Mouse (Mus musculus) embryo, embryonic 11 days (tissue): ENCODE measurements at regions not wholly inside any gene's neighbourhood (a gene's known extent, or its start where the extent isn't known, plus 50 kb on each side); places are given as distances from the start of the nearest gene placed in this dataset.

Experiments used
- DNase-seq: peaks from one replicate; pipeline ENCODE4 v3.0.0-alpha.2; 2015

GRCm38 (mm10) chr15:31673038-31673437, 71.4 kb downstream of the Fam173b start:
- DNase-seq: peak; percentile 61

DNA sequence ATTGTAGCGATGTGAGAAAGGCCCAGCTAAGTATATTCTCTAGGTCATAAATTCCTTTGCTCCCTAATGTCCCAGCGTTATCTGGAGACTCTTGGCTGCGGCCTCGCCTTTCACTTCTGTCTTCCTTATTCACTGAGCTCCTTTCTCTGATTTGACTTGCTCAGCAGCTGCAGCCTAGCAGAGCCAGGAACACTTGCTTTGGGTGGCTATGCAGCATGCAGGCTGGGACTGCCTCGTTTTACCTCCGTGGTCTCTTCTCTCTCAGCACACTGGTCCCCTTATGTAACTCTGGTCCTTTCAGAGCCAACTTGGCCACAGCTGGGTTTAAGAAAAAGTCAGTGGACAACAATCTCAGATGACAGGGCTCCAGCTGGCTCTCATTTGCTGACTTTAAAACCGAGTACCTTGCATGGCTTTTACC, 75.1 kb downstream of the Fam173b start:
- DNase-seq: no peak

GRCm38 (mm10) chr15:31693109-31693508, 91.5 kb downstream of the Fam173b start:
- DNase-seq: no peak

DNA sequence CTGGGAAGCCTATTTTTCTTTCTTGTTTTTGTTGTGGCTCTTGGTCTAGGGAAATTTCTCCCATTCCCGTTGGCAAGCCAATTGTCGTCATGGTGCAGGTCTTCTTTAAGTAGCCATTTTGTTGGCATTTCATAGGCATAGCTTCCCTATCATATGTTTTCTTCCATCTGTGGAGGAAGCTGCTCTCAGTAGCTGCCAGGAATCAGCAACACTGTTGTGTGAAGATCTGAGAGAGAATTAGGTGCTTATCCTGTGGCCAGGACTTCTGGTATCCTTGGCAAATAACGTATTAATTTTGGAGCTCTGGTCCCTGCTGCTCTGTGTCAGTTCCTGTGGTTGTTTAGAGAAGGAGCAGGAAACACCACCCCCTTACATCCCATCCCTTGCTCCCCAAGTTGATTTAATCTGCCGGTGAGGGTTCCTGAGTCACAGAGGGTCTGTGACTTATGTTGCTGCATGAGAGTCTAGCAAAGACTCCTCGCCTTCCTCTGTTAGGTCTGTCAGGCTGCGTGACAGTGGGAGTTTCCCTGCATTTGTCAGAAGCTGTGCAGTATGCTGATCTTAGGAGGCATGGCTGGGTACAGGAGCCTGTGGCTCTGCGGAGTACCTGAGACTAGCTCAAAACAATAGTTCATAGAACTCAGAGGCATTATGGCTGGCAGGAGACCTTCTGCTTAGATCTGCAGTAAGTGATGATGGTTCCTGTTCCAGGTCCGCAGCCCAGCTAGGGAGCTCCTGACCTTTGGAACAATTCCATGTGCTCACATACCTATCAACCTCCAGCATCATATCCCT, 93.4 kb downstream of the Fam173b start:
- no peak for DNase-seq

- no peak for DNase-seq
Observed at GRCm38 (mm10) chr15:31703400-31703799, 101.7 kb downstream of the Fam173b start.

- DNase-seq: no peak
Observed at GRCm38 (mm10) chr15:31707416-31707815, 105.8 kb downstream of the Fam173b start.

DNA sequence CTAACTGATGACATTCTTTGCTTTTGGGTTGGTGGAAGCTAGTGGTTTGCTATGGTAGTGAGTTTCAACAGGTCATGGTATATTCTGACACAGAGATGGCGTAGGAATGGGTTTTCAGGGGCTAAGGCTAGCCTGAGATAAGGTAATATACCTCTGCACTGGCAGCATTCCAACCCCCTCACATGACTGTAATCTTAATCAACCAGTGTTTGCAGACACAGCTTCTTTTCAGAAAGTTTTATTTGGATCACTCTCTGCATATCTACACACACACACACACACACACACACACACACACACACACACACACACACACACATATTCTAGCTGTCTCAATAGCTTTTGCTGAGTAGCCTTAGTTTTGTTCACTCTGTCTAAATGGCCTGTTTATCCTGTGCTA, 119.4 kb downstream of the Fam173b start:
- DNase-seq: no peak

DNA sequence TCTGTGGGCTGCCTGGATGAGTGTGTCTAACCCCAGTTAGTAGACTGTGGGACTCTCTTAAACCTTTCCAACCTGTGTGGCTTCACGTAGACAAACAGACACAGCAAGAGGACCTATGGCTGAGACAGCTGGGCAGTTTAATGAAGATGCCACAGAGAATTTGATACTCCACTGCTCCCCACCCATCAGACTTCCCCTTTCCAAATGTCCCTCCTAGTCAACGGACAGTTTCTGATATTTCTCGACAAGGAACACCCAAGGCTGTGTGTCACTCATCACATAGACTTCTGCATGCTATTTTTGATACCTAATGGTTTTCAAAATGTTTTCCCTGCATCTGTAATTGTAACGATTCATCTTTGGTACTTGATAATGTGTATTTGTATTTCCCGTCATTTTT, 120.8 kb downstream of the Fam173b start:
- no peak for DNase-seq

- no peak for DNase-seq
Observed at GRCm38 (mm10) chr15:31724252-31724651, 122.6 kb downstream of the Fam173b start.

GRCm38 (mm10) chr15:31729133-31729532, 127.5 kb downstream of the Fam173b start:
- no peak for DNase-seq

- peak; percentile 65 for DNase-seq
Observed at GRCm38 (mm10) chr15:31741686-31742085, 140.0 kb downstream of the Fam173b start.

- DNase-seq: no peak
Observed at GRCm38 (mm10) chr15:31744570-31744969, 142.9 kb downstream of the Fam173b start.

- DNase-seq: no peak
Observed at GRCm38 (mm10) chr15:31752632-31753031, 151.0 kb downstream of the Fam173b start.

- peak; percentile 16 for DNase-seq
Observed at GRCm38 (mm10) chr15:31753578-31754281, 152.1 kb downstream of the Fam173b start.

GRCm38 (mm10) chr15:31768959-31769844, 167.6 kb downstream of the Fam173b start:
- no peak for DNase-seq

DNA sequence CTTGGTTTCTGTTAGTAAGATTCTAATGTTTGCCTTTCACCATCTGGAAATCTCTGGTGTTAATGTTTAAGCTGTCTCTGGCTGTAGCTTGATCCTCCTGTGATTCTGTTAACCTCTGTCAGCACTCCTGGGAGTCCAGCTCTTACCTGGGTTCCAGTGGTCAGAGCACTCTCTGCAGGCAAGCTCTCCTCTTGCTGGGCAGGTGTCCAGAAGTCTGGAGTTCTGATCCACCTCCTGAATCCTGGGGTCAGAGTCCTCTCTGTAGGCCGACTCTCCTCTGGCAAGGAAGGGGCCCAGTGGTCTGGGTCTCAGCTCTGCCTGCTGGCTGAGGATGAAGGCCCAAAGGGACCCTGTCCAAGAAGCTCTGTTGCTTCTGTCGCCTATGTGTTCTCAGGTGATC, 181.4 kb downstream of the Fam173b start:
- no peak for DNase-seq

GRCm38 (mm10) chr15:31785022-31785421, 183.4 kb downstream of the Fam173b start:
- no peak for DNase-seq

DNA sequence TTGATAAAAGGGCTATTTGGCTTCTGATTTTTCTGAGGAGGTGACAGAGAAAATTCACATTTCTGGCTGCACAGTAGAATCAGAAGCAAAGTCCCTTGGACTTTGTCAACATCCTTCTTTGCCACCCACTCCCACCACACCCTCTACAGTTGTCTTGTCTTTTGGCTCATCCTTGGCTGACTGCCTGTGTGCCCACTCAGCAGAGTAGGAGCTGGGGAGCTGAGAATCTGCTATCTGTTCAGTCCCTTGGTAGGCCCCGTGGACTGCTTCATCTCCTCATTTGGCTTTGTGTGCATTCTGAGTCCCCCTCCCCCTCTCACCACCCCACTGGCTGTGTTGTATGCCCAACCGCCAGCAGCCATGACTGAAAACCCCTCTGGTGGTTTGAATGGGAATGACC, 197.2 kb downstream of the Fam173b start:
- DNase-seq: no peak

DNA sequence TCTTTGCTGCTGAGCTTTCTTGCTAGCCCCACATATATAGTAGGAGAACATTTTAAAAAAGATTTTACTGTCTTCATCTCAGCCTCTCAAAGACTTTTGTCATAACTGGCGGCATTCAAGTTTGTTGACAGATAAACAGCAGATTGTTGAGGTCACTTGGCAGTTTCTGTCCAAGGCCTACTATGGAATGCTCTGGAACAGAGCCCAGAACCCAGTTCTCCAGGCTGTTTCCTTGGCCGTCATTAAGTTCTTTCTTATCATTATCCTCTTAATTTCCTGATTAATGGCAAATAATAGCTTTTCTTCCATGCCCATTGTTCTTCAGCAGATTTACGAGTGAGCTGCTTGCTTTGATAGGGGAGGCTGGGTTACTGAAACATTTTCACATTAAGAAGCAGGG, 203.9 kb downstream of the Fam173b start:
- no peak for DNase-seq

GRCm38 (mm10) chr15:31815551-31815950, 213.9 kb downstream of the Fam173b start:
- DNase-seq: no peak

- DNase-seq: peak; percentile 11
Observed at GRCm38 (mm10) chr15:31819219-31819618, 217.6 kb downstream of the Fam173b start.

GRCm38 (mm10) chr15:31827219-31827618, 225.6 kb downstream of the Fam173b start:
- DNase-seq: no peak

DNA sequence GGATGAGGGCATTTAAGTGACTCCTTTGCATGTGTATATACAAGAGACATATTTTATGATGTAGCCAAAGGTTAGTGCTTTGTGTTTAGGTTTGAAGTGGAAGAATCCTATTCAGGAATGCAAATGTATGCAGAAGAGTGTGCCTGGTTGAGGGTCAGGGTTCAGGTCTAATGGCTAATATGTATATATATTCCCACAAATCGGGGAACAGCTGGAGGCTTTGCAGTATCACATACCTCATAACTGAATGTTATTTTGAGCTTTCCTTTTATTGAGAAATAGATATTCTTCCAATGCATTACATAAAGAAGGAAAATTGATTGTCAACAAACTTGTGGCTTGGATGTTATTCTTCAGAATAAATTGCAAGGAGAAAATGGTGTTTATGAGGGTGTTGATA, 239.9 kb downstream of the Fam173b start:
- no peak for DNase-seq
